Mouse (Mus musculus): ENCODE data around the gene Gm17416. TPM values are rescaled to one million over a fixed set of nuclear protein-coding genes. Genes with fewer than 3 reads are reported as not detected.

Gene Gm17416
- not detected for total RNA-seq (2021)
- long read RNA-seq, experiment 1: 0 reads
- long read RNA-seq, experiment 2: 0 reads

GRCm38 (mm10) chr2:152569038-152569437, at the start of gene Gm17416:
Gm17416 (plus strand) TSS chr2:152569338.
- no peak for DNase-seq
- intact Hi-C loops (cut with DNase I): no loop called here

GRCm38 (mm10) chr2:152539944-152540710, 29.0 kb upstream of the Gm17416 start, which contains the start of gene Defb29:
Defb29 (minus strand) TSS chr2:152540098.
- no peak for DNase-seq
- intact Hi-C loops (cut with DNase I): loop anchor here (5.0 kb wide), 2 partner anchors 68 to 88 kb away; no protein-coding TSS in a partner anchor

GRCm38 (mm10) chr2:152541979-152542378, 27.2 kb upstream of the Gm17416 start:
- DNase-seq: no peak
- intact Hi-C loops (cut with DNase I): loop anchor here (5.0 kb wide), 2 partner anchors 70 to 90 kb away; no protein-coding TSS in a partner anchor

GRCm38 (mm10) chr2:152542897-152543296, 26.2 kb upstream of the Gm17416 start:
- intact Hi-C loops (cut with DNase I): loop anchor here (5.0 kb wide), 2 partner anchors 71 to 91 kb away; no protein-coding TSS in a partner anchor
- no peak for DNase-seq

- intact Hi-C loops (cut with DNase I): loop anchor here (5.0 kb wide), 2 partner anchors 71 to 91 kb away; no protein-coding TSS in a partner anchor
- no peak for DNase-seq
Observed at GRCm38 (mm10) chr2:152543478-152543877, 25.7 kb upstream of the Gm17416 start.

- intact Hi-C loops (cut with DNase I): loop anchor here (5.0 kb wide), 2 partner anchors 72 to 92 kb away; no protein-coding TSS in a partner anchor
- DNase-seq: peak in 1 of 2 experiments; percentile 23
Observed at GRCm38 (mm10) chr2:152544691-152545090, 24.4 kb upstream of the Gm17416 start.

- intact Hi-C loops (cut with DNase I): no loop called here
- DNase-seq: no peak
Observed at GRCm38 (mm10) chr2:152548124-152548523, 21.0 kb upstream of the Gm17416 start.

- intact Hi-C loops (cut with DNase I): loop anchor here (5.0 kb wide), 2 partner anchors 48 to 103 kb away; partner anchors contain the start of gene Defb36
- DNase-seq: peak; percentile 65 to 77
Observed at GRCm38 (mm10) chr2:152553774-152554423, 15.2 kb upstream of the Gm17416 start.

- intact Hi-C loops (cut with DNase I): no loop called here
Observed at GRCm38 (mm10) chr2:152556655-152557054, 12.5 kb upstream of the Gm17416 start.

GRCm38 (mm10) chr2:152569881-152570280, 743 bp downstream of the Gm17416 start:
- intact Hi-C loops (cut with DNase I): no loop called here
- no peak for DNase-seq

More at GRCm38 (mm10) chr2:152556655-152557054, 12.5 kb upstream of the Gm17416 start:
- no peak for DNase-seq

- no peak for DNase-seq
- intact Hi-C loops (cut with DNase I): no loop called here
Observed at GRCm38 (mm10) chr2:152570313-152570712, 1.2 kb downstream of the Gm17416 start.

- intact Hi-C loops (cut with DNase I): no loop called here
- DNase-seq: peak in 1 of 2 experiments; percentile 14
Observed at GRCm38 (mm10) chr2:152572114-152572794, 3.1 kb downstream of the Gm17416 start, which contains the start of gene Defb21. Defb21 (plus strand) TSS chr2:152572744.

- DNase-seq: peak in 1 of 2 experiments; percentile 9
- intact Hi-C loops (cut with DNase I): no loop called here
Observed at GRCm38 (mm10) chr2:152573484-152573883, 4.3 kb downstream of the Gm17416 start.

- DNase-seq: no peak
- intact Hi-C loops (cut with DNase I): no loop called here
Observed at GRCm38 (mm10) chr2:152580107-152580506, 11.0 kb downstream of the Gm17416 start, which contains the start of gene Defb19. Defb19 (minus strand) TSS chr2:152580312.

- intact Hi-C loops (cut with DNase I): no loop called here
- no peak for DNase-seq
Observed at GRCm38 (mm10) chr2:152580612-152581011, 11.5 kb downstream of the Gm17416 start.

GRCm38 (mm10) chr2:152586926-152587560, 17.9 kb downstream of the Gm17416 start:
- intact Hi-C loops (cut with DNase I): no loop called here
- peak in 1 of 2 experiments; percentile 29 for DNase-seq

- no peak for DNase-seq
Observed at GRCm38 (mm10) chr2:152588450-152588849, 19.3 kb downstream of the Gm17416 start.

GRCm38 (mm10) chr2:152589021-152589420, 19.9 kb downstream of the Gm17416 start:
- DNase-seq: no peak
- intact Hi-C loops (cut with DNase I): no loop called here

More at GRCm38 (mm10) chr2:152588450-152588849, 19.3 kb downstream of the Gm17416 start:
- intact Hi-C loops (cut with DNase I): no loop called here

- intact Hi-C loops (cut with DNase I): no loop called here
Observed at GRCm38 (mm10) chr2:152599299-152599698, 30.2 kb downstream of the Gm17416 start, which contains the start of gene Defb45. Defb45 (minus strand) TSS chr2:152599399.

GRCm38 (mm10) chr2:152600076-152600475, 30.9 kb downstream of the Gm17416 start:
- DNase-seq: no peak
- intact Hi-C loops (cut with DNase I): loop anchor here (5.0 kb wide), 1 partner anchor 48 kb away; no protein-coding TSS in a partner anchor

More at GRCm38 (mm10) chr2:152599299-152599698, 30.2 kb downstream of the Gm17416 start, which contains the start of gene Defb45:
- no peak for DNase-seq

Measured in heart, postnatal 14 days (tissue).